Mouse (Mus musculus) ES-CJ7 (cell line): ENCODE data around the gene Smyd1.

Experiments
- DNase-seq: peaks from one replicate; pipeline ENCODE4 v3.0.0; 2011; ENCODE audit warnings: low read depth, low spot score

Gene Smyd1

GRCm38 (mm10) chr6:71211917-71212316 lies 110.1 kb downstream of the Smyd1 start:
- DNase-seq = no peak

- DNase-seq = peak; percentile 65
These were observed 113.3 kb downstream of the Smyd1 start for GRCm38 (mm10) chr6:71208691-71209090.

- no peak for DNase-seq
These were observed 117.9 kb downstream of the Smyd1 start for GRCm38 (mm10) chr6:71204166-71204565.

- no peak for DNase-seq
These were observed 118.4 kb downstream of the Smyd1 start for GRCm38 (mm10) chr6:71203674-71204073.

- DNase-seq = peak; percentile 29
These were observed 120.1 kb downstream of the Smyd1 start for GRCm38 (mm10) chr6:71201925-71202324.

- no peak for DNase-seq
These were observed 122.4 kb downstream of the Smyd1 start, which contains the start of gene Fabp1 for GRCm38 (mm10) chr6:71199612-71200011. TSS of gene Fabp1 (plus strand) at chr6:71199827.

GRCm38 (mm10) chr6:71197636-71198535 lies 124.1 kb downstream of the Smyd1 start:
- no peak for DNase-seq

GRCm38 (mm10) chr6:71196107-71196506 lies 125.9 kb downstream of the Smyd1 start:
- DNase-seq = no peak

- DNase-seq = no peak
These were observed 128.8 kb downstream of the Smyd1 start for GRCm38 (mm10) chr6:71193151-71193740.

- no peak for DNase-seq
These were observed 131.5 kb downstream of the Smyd1 start for GRCm38 (mm10) chr6:71190501-71190900.

GRCm38 (mm10) chr6:71189578-71189977 lies 132.5 kb downstream of the Smyd1 start:
- DNase-seq = no peak

- DNase-seq = no peak
These were observed 137.0 kb downstream of the Smyd1 start for GRCm38 (mm10) chr6:71184941-71185604.

- DNase-seq = no peak
These were observed 141.4 kb downstream of the Smyd1 start for GRCm38 (mm10) chr6:71180596-71180995.

- no peak for DNase-seq
These were observed 149.0 kb downstream of the Smyd1 start for GRCm38 (mm10) chr6:71172812-71173580.

GRCm38 (mm10) chr6:71166551-71167169 lies 155.4 kb downstream of the Smyd1 start:
- DNase-seq = peak; percentile 78

GRCm38 (mm10) chr6:71164394-71164793 lies 157.6 kb downstream of the Smyd1 start:
- DNase-seq = peak; percentile 72
